ENCODE assay signal across 8 mouse cellular contexts in genomic region chr17:31492416-31492815, GRCm38 (mm10). TPM values are rescaled to one million over a fixed set of nuclear protein-coding genes. Genes with fewer than 3 reads are reported as not detected.
DNase-seq lines count a peak whose midpoint lies in the region; ATAC-seq and TF ChIP-seq lines count a peak whose summit lies in the region.

No protein-coding gene starts in this region.

- H3K36me3 ChIP-seq in hindbrain, embryonic 13.5 days, result peaks cover 24% of the 10 kb centered on the region

- H3K4me1 ChIP-seq in cerebellum, adult 2 months (ENCODE audit: control insufficient read depth, insufficient read depth, low read length), result peaks cover 11% of the 10 kb centered on the region
- H3K4me1 ChIP-seq in hindbrain, embryonic 13.5 days (replicated peaks), result peaks cover 6% of the 10 kb centered on the region

- peak; percentile 71 for ATAC-seq in hindbrain, embryonic 13.5 days (ENCODE audit: low FRiP score)
- peak; percentile 88 for ATAC-seq in megakaryocyte progenitor cell, adult 5-6 weeks (replicated peaks; ENCODE audit: poor library complexity)

- DNase-seq in NIH3T3 (ENCODE audit: low read depth), result peak; percentile 86
- peak; percentile 81 for DNase-seq in cerebellum, adult 2 months
- DNase-seq in forelimb bud, embryonic 11.5 days (ENCODE audit: low read depth, low spot score), result peak; percentile 85
- DNase-seq in layer of hippocampus, postnatal 25 days (ENCODE audit: extremely low spot score in 1 of 2, low spot score in 1 of 2), result peak; percentile 71 to 75
- DNase-seq in right cerebral cortex, adult 2 months (ENCODE audit: low spot score in 2 of 2), result peak; percentile 82 to 84
- DNase-seq in urinary bladder, postnatal 10 days (ENCODE audit: low spot score), result peak; percentile 40

- peak; percentile 97 for TF ChIP-seq CTCF in cerebellum, adult 2 months (IDR thresholded peaks at IDR 0.05; ENCODE audit: borderline replicate concordance, insufficient read depth, low read depth, low read length)

- no peak overlapping the region for H3K9ac ChIP-seq in hindbrain, embryonic 13.5 days

- no peak for TF ChIP-seq POLR2A in cerebellum, adult 2 months (IDR thresholded peaks at IDR 0.05; ENCODE audit: borderline replicate concordance, insufficient read depth, low read length)

- no peak overlapping the region for H3K4me3 ChIP-seq in cerebellum, adult 2 months (replicated peaks; ENCODE audit: insufficient read depth, low read depth, low read length)
- no peak overlapping the region for H3K4me3 ChIP-seq in hindbrain, embryonic 13.5 days

- H3K4me2 ChIP-seq in hindbrain, embryonic 13.5 days, result no peak overlapping the region

- no peaks in the 10 kb centered on the region for H3K27me3 ChIP-seq in cerebellum, adult 2 months (ENCODE audit: control insufficient read depth, insufficient read depth, low read length)
- H3K27me3 ChIP-seq in hindbrain, embryonic 13.5 days, result 0 out of 2 replicates have a peak, but pooled peaks cover 7% of the 10 kb centered on the region

- no peak overlapping the region for H3K27ac ChIP-seq in cerebellum, adult 2 months (ENCODE audit: insufficient read depth, low read length)
- no peak overlapping the region for H3K27ac ChIP-seq in hindbrain, embryonic 13.5 days

- H3K9me3 ChIP-seq in hindbrain, embryonic 13.5 days, result no peaks in the 10 kb centered on the region

- WGBS in cerebellum, adult 2 months, result 0% methylated on average over 2 of the region's 2 CpGs
- 2% methylated on average over 2 of the region's 2 CpGs for WGBS in hindbrain, embryonic 13.5 days

RNA-seq across cellular contexts. Expression of gene Wdr4, which starts 27.4 kb away (rescaled TPM):
- 25.1 and 25.4 TPM in 2 replicates for polyA plus RNA-seq in cerebellum, adult 2 months (2012; rRNA removed)
- 33.2 and 38.5 TPM in 2 replicates for polyA plus RNA-seq in hindbrain, embryonic 13.5 days (2015; fragmentation: Nextera tagmentation; extraction: Ambion mirVana)
- total RNA-seq in layer of hippocampus, postnatal 25 days (2021), result 10 to 100 TPM; 23.8 to 25.6 TPM
- total RNA-seq in megakaryocyte progenitor cell, adult 5-6 weeks (2015), result 8.8 and 9.3 TPM in 2 replicates
- total RNA-seq in megakaryocyte progenitor cell, adult 5-6 weeks (2017), result 20.5 and 21.9 TPM in 2 replicates

RNA-seq across cellular contexts. Expression of gene Ndufv3, which starts 27.5 kb away (rescaled TPM):
- polyA plus RNA-seq in cerebellum, adult 2 months (2012; rRNA removed), result 421 and 446 TPM in 2 replicates
- 399 and 414 TPM in 2 replicates for polyA plus RNA-seq in hindbrain, embryonic 13.5 days (2015; fragmentation: Nextera tagmentation; extraction: Ambion mirVana)
- 100 to 1,000 TPM; 268 to 278 TPM for total RNA-seq in layer of hippocampus, postnatal 25 days (2021)
- total RNA-seq in megakaryocyte progenitor cell, adult 5-6 weeks (2015), result 120 and 129 TPM in 2 replicates
- 209 and 291 TPM in 2 replicates for total RNA-seq in megakaryocyte progenitor cell, adult 5-6 weeks (2017)
